Mouse (Mus musculus) gastrocnemius, adult 18-20 months (tissue): ENCODE results near the gene Swt1. TPM values are rescaled to one million over a fixed set of nuclear protein-coding genes. Genes with fewer than 3 reads are reported as not detected.
"Not testable (repeated sequence)": the region's sequence is repeated elsewhere in the genome, so short reads cannot be mapped to it uniquely, and the experiment has no call there.

Source experiments
- DNase-seq: peaks from one replicate; pipeline ENCODE4 v3.0.0; 2021; ENCODE audit warnings: low spot score
- long read RNA-seq, 2 experiments: library from polyadenylated mRNA; stranded (forward); transcript quantifications; one replicate each; pipeline ENCODE4 v2.0.0; 2021
- total RNA-seq, 2 experiments: library from RNA; stranded (reverse); gene quantifications; 2 replicates each; pipeline ENCODE4 v1.2.3; 2021

The Swt1 gene
- 1 to 10 TPM; 7.5 to 9.0 TPM for total RNA-seq
- long read RNA-seq, experiment 1, transcript Swt1-201 (20 exons, 3,688 nt): major isoform, 9 of 11 reads
- long read RNA-seq, experiment 1, partial matches to known transcripts: 0 of 11 reads
- long read RNA-seq, experiment 1, other reads (novel, unspliced or antisense): 2 of 11 reads
- long read RNA-seq, experiment 2, transcript Swt1-201 (20 exons, 3,688 nt): major isoform, 6 of 10 reads
- long read RNA-seq, experiment 2, partial matches to known transcripts: 1 of 10 reads
- long read RNA-seq, experiment 2, other reads (novel, unspliced or antisense): 3 of 10 reads

DNA sequence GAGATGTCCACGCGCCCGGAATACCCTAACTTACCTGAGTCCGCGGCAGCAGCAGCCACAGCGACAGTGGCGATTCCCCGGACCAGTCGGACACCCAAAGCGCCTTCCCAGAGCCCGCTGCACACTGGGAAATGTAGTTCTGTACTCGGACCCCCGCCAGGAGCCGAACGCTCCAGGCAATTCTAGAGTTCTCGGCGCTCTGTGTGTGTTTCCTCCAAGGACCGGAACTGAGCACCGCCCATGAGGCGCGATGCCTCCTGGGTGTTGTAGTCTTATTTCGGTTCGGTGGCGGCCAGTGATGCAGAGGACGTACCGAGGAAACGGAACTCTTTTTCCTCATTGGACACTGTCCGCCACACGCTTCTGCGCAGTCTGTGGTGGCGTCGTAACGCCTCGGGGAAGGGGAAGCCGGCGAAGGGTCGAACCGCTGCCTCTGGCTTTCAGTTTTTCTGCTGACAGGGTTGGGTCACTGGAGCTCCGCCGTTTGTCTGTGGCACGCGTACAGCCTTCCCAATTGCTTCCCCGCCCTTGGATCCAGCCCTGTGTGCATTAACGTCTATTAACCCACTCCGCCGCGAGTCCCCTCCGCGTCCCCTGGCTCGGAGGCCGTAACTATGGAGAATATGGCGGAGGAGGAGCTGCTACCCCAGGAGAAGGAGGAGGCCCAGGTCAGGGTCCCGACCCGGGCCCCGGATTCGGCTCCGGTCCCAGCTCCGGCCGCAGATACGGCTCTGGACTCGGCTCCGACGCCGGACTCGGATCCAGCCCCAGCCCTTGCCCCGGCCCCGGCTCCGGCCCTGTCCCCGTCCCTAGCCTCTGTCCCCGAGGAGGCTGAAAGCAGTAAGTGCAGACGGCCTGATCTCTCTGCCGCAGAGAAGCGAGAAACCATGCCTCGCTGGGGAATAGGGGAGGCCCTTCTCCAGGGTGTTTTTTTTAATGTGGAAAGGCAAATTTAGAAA, at the start of gene Swt1, which contains the start of gene Trmt1l:
TSS of gene Swt1 (minus strand) at position 193 of the 959 bp plus-strand sequence.
TSS of gene Trmt1l (plus strand) at position 280 of the 959 bp plus-strand sequence.
- DNase-seq: peak; percentile 99

- DNase-seq: not testable (repeated sequence)
These were observed 44.1 kb upstream of the Swt1 start for GRCm38 (mm10) chr1:151472386-151472785.

DNA sequence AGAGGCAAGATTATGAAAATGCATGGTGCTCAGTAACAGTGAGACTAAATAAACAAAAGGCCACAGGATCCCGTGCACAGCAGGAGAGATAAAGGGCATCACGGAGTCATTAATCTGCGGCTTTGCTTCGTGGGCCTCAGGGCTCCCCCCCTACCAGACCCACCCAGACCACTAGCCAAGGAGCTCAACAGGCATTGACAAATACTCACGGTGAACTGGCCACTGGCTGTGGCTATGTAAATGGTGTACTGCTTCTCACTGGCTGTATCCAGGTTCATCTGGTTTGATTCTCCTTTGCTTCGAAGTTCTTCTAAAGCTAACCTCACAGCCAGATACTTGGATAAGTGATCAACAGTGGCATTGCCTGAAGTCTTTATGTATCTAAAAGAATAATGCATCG, 43.2 kb upstream of the Swt1 start:
- no peak for DNase-seq

- no peak for DNase-seq
These were observed 38.3 kb upstream of the Swt1 start for GRCm38 (mm10) chr1:151466571-151466970.

GRCm38 (mm10) chr1:151464914-151465313, 36.7 kb upstream of the Swt1 start:
- no peak for DNase-seq

GRCm38 (mm10) chr1:151461265-151461664, 33.0 kb upstream of the Swt1 start:
- DNase-seq: no peak

DNA sequence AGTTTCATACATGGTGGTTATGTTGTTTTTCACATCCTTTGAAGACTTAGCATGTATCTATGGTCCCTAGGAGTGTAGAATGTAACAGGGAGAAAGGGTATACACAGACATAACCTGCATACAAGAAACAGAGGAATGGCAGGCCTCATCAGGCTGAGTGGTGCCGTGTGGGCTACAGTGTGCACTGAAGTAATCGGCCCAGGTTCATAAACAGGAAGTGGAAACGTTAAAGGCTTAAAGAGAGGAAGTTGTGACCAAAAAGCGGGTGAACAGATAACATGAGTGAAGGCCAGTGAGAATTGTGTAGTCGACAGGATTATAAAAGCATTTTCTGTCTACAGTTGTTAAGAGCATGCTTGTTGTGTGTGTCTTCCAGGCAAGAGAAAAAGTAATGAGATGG, 28.8 kb upstream of the Swt1 start:
- DNase-seq: no peak

- no peak for DNase-seq
These were observed 23.7 kb upstream of the Swt1 start for GRCm38 (mm10) chr1:151451946-151452345.

DNA sequence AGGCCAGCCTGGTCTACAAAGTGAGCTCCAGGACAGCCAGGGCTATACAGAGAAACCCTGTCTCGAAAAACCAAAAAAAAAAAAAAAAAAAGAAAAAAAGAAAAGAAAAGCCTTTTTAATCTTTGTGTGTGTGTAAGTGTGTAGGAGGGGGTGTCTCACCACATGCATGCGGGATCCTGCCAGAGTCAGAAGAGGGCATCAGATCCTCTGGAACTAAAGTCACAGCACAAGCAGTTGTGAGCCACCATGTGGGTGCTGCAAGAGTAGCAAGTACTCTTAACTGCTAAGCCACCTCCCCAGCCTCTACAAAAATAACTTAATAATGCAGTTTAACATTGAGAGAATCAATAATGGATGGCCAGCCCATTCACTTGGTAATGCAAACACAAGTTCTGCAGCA, 22.6 kb upstream of the Swt1 start:
- DNase-seq: no peak

- no peak for DNase-seq
These were observed 21.6 kb upstream of the Swt1 start for GRCm38 (mm10) chr1:151449866-151450265.

GRCm38 (mm10) chr1:151435431-151435830, 7.2 kb upstream of the Swt1 start:
- DNase-seq: no peak

DNA sequence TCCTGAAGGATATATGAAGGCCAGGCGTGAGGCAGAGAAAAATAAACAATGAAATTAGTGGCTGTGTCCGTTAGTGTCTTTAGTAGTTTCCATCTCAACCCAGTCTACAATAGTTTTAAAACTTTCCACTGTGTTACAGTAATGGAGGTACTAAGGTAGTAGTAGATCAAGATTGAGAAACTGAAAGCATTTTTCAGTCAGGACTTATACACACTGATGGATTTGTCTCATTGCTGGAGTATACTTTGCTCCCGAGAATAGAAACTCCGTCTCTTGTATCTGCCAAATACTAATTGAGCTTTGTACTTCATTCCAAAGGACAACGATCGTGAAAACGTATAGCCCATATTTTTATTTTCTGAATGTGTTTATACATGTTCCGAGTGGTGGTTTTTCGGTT, 1.1 kb upstream of the Swt1 start:
- no peak for DNase-seq

- no peak for DNase-seq
These were observed 380 bp downstream of the Swt1 start for GRCm38 (mm10) chr1:151427888-151428262.

DNA sequence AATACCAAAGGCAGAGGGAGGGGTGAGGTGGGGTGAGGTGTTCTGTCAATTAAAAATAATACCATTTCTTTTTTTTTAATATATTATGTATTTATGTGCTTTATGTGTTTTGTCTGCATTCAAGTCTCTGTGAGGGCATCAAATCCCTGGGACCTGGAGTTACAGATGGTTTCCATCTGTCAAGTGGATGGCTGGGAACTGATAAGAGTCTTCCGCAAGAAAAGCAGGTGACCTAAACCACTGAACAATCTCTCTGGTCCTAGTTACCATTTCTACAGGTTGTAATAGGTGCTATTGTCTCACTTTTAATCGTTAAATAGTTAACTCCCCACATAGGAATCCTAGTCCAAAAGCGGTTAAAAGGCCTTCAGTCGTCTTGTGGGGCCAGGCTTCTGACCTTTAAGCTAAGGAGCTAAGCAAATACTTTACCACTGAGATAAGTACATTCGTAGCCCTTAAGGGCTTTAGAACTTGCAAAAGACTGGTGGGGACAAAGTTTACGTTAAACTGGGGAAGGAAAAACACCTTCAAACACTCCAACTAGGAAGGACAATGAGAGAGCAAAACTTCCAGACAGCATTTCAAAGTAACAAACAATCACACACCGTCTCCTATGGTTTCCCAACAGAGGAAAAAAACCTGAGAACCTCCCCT, 1.2 kb downstream of the Swt1 start:
- DNase-seq: no peak

DNA sequence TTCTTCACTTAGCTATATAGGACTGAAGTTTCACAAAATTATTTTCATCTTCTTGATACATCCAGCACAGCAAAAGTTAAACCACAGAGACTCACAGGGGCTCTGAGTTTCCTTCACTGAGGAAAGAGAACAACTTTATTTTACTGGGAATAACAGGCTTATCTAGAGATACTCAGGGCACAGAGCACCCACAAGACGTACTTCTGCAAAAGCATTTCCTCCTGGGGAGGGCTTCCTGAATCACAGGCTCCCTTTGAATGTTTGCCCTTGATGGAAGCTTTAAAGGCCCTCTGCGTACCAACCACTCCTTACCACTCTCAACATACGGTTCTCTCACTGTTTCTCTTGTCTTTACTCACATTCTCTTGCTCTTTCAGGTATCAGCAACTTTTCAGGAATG, 6.1 kb downstream of the Swt1 start:
- no peak for DNase-seq

- DNase-seq: no peak
These were observed 18.4 kb downstream of the Swt1 start for GRCm38 (mm10) chr1:151409827-151410226.

DNA sequence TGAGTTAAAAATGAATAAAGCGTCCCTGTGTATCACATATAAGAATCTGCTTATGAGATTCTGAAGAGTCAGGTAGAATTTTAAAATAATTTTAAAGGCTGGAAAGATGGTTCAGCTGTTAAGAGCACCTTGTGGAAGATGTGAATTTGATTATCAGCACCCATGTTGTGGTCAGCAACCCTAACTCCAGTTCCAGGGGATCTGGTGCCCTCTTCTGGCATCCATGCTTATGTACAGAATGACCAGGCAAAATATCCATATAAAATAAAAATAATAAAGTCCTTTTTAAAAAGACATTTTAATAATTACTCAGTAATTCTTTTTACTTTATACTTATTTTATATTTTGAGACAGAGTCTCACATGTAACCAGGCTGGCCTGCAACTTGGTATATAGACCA, 38.2 kb downstream of the Swt1 start:
- DNase-seq: no peak

- DNase-seq: no peak
These were observed 50.9 kb downstream of the Swt1 start for GRCm38 (mm10) chr1:151377353-151377752.

DNA sequence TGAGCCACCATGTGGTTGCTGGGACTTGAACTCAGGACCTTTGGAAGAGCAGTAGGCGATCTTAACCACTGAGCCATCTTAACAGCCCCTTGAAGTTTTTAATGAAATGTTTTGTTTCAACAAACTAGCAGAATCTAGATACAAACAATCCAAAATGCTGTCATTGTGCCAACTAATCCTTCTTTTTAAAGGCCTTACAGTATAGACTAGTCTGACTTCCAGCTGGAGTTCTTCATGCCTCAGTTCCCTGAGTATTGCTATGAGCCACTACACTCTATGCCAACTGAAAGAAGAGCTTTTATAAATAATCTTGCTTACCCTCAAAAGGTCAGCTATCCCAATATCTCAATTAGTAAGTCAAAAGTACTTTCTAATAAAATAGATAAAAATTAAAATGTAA, 55.4 kb downstream of the Swt1 start:
- no peak for DNase-seq

- peak; percentile 16 for DNase-seq
These were observed 56.7 kb downstream of the Swt1 start for GRCm38 (mm10) chr1:151371543-151371942.

GRCm38 (mm10) chr1:151370573-151370972, 57.7 kb downstream of the Swt1 start:
- DNase-seq: no peak

DNA sequence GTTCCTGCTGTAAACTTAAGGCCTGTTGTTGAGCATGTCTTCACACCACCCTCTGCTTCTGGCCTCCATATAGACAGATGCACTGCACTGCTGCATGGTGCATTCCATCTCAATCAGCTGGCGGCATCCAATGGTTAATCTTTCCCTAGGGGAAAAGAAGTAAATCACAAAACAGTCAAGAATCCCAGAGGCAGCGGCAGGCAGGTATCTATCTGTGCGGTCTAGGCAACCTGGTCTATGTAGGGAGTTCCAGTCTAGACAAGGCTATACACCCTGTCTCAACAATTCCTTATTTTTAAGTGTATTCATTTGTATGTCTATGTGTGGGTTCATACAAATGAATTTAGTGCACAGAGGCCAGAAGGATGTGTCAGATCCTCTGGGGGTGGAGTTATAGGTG, 59.8 kb downstream of the Swt1 start:
- no peak for DNase-seq
